Mouse (Mus musculus): ENCODE measurements around the gene Sox1.
A peak's percentile ranks its signal among the peaks of the same experiment; 100 is the strongest.

The Sox1 gene

DNA sequence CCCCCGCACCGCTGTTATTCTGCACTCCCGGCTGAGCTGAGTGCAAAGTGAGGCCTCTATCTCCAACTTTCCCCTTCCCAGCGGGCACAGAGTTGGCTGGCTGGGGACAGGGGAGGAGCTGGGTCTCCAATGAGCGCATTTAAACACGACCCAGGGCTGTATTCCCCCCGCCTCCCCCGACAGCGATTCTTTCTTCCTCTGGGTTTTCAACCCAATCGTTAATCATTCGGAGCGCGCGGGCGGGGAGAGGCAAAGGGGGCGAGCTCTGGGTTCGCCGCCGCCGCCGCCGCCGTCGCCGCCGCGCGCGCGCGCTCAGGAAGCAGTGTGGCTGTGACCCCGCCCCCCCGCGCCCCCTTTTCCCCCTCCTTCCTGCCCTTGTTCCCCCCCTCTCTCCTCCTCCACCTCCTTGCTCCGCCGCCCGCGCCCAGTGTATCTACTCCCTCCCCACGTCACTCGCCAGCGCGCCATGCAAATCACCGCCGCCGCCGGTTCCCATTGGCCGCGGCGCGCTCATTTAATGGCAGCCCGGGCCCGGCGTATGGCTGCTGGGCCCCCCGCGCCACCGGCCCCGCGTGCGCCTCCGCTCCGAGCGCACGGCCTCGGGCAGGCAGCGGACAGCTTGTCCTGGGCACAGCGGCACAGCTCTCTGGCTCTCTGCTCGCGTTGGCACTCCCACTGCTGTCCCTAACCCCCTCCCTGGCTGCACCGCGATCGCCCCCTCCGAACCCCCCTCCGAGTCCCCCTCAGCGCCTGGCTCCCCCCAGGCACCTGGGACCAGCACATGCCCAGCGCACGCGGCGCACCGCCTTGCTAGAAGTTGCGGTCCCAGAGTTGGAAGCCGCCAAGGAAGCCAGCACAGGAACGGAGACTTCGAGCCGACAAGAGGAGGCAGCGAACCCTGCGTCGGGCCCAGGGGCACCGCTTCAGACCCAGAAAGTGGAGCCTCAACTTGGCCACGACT lies at the start of gene Sox1:
TSS of gene Sox1 (plus strand) at position 225 of the 961 bp plus-strand sequence.
- DNase-seq, result peak; percentile 22

DNA sequence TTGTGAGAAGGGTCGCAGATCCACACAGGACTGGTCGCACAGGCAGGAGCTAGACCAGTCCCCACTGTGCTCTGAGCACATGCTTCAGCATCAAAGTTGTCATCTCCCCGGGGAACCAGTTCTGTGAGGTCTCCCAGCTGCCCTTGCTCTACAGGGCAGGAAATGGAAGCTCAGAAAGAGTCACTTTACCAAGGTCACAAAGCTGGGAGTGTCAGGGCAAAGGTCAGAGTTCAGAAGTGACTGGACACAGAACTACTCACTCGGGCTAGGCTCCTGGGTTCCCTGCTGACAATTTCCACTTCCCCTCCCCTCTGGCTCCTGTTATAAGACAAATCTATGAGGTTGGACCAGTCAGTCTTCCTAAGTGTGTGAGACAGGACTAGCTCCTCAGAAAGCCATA lies 49.2 kb upstream of the Sox1 start:
- DNase-seq, result no peak

DNA sequence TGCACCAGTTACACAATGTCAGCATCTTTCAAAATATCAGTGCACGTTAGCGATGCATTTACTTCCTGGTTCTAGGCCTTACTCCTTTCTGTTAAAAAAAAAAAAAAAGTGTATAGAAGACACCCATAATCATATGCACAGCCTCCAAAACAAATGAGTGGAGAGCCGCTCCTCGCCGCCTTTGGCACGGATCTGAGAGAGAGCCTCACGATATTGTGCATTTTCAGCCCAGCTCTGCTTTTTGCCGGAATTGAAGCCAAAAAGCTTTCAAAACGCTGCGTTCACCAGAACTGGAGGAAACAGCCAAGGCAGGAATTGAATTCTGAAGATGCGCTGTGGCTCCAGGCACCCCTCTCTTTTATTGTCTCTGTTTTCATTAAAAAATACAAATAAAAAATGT lies 48.2 kb upstream of the Sox1 start:
- no peak for DNase-seq

DNA sequence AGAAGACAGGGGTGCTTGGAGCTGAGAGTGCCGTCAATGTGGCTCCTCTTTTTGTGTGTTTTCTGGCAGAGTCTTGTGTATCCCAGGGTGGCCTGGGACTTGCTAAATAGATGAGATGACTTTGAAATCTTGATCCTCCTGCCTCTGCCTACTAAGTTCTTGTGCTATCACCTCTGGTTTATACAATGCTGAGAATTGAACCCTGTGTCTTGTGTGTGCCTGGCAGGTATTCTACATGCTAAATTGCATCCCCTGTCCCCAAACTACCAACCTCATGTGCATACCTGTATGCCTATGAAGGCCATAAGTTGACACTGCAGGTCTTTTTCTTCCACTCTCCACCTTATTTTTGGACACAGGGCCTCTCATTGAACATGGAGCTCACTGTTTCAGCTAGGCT lies 46.8 kb upstream of the Sox1 start:
- no peak for DNase-seq

DNA sequence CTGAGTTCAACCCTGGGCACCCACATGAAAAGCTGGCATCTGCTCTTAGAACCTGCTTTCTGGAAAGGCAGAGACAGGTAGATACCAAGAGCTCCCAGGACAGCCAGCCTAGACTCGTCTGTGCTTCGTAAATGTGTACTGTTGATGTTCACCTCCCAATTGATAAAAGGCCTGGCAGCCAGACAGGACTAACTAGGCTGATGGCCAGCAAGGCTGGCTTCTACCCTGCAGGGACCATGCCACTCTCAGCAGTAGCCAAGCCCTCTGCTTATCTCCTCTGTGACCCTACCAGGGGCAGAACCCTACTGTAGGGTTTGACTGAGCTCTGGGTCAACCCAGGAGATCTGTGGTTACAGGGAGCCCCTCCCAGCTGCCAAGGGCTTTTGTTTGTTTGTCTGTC lies 45.5 kb upstream of the Sox1 start:
- no peak for DNase-seq

DNA sequence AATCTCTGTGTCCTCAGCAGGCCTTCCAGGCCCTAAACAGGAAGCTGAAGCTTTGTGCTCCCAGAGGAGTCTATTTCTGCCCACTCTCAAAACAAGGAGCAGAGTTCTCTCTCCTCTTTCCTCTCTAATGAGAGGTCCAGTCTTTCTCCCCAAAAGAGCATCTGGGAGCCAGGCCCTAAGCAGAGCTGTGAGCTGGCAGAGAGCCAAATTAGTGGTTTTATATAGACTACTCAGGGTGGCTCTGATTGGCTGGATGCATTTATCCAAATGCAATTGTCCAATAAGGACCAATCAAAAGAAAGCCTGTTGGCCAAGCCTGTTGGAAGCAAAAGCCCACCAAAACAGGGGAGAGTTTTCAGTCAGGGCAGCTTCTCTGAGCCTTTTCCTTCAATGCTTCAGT lies 44.0 kb upstream of the Sox1 start:
- no peak for DNase-seq

DNA sequence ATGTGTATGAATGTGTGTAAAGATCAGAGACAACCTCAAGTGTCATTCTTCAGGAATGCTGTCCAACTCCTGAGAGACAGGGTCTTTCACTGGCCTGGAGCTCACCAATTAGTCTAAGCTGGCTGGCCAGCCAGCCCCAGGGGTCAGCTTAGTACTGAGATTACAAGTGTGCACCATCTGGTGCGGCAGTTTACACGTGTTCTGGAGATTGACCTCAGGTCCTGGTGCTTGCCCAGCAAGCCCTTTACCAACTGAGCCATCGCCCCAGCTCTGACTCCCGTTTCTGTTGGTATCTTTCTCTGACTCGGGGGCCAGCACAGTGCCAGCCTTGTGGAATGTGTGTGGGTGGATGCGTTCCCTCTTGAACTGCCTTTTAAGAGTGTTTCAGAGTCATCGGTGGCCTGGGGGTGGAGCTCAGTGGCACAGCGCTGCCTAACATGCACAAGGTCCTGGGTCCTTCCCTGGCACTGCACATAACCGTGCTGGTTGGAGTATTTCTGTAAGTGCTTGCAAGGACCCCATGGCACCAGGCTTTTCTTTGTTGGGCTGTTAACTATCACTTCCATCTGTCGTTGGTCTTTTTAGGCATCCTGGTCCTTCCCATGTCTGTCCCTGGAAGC lies 40.6 kb upstream of the Sox1 start:
- DNase-seq, result no peak

DNA sequence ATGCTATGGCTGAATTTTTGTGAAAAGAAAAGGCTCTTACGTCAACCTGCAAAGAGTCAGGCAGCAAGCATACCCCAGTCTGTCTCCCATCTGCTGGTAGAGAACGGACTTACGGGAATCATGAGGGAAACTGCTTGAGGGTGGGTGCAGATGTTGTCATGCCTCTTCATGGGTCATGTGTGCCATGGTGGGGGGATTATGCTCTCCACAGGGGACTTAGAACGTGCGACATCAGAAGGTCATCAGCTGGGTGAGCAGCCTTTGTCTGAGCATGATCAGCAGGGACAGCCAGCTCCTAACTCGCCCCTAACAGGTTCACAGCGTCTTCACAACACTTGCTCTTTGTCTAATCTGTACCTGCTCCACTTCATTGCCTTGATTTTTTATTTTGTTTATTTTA lies 26.9 kb upstream of the Sox1 start:
- DNase-seq, result no peak

DNA sequence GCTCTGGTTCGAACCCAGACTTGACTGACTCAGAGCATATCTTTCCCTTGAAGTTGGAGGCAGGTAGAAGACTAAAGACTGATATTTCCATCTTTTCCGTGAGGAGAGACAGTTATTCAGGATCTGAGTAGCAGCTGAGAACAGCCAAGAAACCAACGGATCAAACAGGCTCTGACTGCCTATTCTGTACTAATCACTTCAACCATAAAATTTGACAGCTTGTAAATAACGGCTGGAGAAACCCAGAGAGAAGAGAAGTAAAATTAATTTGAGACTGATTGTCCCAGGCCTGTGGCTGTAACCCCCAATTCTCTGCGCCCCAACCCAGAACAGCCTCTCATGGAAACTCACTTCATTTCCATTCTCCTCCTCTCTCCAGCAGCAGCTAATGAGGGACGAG lies 26.2 kb upstream of the Sox1 start:
- DNase-seq, result no peak

DNA sequence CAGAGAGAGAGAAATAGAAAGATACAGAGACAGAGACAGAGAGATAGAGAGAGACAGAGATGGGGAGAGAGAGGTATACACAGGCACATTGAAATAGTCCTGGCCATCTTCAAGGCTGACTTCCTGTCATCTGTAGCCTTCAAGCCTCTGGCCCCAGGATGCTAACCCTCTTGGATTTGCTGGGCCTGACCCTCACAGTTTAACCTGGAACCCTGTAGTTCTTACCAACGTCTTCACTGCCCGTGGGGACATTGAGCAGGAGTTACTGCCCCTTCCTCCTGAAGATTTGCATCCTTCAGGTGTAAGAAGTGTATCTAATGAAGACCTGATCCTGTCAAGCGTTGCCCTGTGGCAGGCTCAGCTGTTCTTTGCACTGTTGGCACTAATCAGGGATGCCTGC lies 14.0 kb upstream of the Sox1 start:
- DNase-seq, result no peak

DNA sequence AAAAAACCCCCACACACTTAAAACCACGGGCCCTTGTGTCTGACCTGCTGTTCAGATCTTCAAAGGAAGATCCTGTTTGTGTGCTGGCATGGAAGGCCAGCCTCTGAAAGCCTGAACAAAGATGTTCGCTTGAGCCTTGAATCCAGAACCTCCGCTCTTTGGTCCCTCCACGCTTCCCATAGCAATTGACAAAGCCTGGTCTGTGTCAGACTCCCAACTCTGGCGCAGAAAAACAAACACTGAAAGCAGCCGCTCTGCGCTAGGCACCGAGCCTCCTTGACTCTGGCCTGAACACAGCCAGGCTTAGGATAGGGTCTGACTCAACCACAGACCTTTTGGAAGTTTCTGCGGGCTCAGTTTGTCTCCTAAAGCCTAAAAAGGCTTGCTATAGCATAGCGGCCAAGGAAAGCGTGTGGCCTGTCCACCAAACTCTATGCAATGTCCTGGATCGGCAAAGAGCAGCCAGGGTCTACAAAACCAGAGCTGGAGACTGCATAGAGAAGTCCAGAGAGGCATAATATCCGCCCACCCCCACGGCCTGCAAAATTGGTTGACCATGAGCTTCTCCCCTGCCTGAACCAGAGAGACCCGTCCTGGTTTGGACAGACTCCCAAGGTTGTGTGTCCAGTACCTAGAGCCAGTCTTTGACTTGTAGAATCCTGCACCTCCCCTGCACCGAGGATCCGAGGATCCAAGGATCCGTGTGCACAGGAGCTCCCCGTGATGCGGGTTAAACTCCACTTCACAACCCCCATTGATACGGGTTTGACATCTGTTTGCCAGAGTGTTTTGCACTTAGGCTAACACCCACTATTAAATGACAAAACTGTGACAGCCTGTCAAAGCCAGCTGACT lies 12.2 kb upstream of the Sox1 start:
- no peak for DNase-seq

DNA sequence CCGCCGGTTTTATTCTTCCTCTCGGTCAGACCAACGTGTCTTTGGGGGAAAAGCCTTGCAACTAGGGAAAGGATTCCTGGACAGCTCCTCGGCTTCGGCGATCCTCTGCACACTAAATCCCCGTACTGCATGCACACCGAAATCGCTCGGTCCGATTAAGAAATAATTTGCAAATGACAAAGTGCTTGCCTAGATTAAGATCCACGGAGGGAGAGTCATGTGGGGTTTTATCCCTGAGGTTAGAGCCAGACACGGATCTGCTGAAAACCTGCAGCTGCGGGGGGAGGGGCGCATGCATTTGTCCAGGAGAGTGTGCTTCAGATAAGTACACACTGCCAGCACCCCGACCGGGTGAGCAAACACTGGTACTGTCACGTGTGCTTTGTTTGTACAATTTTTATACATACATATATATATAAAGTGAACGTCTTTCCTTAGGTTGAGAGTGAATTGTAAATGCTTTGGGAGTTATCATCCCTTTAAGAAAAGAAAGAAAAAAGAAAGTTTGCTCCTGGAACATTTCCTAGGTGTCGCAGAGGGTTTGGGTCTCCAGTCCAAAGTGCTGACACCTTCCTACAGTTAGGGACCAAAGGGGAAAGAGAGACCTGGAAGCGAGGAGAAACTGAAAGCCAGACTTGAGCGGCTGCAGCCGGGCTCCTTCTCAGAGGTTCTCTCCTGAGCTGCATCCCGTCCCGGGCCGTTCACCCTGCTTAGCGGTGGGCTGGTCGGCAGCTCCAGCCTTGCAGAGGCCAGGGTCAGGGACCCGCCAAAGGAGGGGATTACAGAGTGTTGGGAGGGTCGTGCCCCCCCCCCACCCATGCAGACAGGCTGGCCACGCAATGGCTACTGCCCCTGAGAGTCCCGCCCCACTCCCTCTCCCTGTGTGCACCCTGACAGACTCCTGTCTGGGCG lies 10.9 kb upstream of the Sox1 start:
- no peak for DNase-seq

DNA sequence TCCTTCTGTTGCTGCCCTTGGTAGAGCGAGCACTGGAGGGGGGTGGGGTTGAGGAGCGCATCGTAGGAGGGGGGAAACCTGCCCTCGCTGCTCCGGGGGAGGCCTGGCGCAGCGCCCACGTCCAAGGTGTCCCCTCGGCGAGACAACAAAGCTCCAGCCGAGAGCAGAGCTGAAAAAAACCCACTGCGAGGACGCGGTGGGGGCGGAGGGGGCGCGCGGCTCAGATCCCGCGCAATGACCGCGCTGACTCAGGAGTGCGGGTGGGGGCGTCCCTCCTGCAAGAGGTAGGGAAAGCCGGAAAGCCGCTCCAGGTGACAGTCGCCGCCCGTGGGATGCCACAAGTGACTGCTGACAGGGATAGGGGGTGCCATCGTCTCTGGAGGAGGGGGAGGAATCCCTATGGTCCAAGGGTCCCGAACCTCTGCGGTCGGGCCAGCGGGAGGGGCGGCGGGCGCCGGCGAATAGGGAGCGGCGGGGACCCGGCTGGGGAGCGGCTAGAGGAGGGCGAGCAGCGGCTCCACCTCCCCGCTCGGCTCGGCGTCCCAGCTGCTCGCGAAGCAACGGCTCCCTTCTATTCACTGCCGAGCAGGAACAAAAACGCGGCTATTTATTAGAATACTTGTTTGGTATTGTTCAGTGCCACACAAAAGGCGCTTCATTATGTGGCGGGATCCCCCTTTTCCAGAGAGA lies 10.0 kb upstream of the Sox1 start:
- DNase-seq, result no peak

DNA sequence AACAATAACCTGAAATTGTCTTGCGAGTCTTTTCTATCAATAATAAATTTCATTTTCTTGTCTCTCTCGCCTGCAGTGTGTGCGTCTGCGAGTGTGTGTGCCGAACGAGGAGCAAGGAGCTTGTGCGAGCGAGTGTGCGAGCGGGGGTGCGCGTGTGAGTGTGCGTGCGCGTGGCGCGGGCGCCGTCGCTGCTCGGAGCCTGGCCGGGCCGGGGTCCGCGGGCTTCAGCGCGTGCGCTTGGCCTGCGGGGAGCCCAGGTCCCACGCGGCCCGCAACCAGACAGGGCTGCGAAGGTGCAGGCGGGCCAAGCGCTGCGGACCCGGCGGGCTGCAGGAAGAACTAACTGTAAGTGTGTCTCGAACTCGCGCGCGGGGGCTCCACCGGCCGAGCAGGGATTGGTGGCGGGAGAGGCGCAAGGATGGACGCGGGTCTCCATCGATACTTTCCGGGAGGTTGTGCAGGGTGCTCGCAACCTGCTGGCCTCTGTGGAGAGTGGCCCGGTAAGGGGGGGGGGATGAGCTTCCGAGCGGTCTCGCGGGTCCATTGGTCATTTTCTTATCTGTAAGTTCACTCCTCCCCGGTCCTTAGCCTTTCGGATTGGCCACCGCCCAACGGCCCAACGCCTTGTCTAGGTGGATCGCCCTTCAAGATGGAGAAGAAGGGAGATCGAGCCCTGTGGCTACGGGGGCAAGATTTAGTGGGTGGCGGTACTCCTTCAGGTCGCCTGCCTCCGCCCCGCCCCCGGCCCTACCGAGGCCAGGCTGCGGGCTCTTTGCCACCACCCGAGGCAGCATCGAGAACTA lies 9.2 kb upstream of the Sox1 start:
- no peak for DNase-seq

DNA sequence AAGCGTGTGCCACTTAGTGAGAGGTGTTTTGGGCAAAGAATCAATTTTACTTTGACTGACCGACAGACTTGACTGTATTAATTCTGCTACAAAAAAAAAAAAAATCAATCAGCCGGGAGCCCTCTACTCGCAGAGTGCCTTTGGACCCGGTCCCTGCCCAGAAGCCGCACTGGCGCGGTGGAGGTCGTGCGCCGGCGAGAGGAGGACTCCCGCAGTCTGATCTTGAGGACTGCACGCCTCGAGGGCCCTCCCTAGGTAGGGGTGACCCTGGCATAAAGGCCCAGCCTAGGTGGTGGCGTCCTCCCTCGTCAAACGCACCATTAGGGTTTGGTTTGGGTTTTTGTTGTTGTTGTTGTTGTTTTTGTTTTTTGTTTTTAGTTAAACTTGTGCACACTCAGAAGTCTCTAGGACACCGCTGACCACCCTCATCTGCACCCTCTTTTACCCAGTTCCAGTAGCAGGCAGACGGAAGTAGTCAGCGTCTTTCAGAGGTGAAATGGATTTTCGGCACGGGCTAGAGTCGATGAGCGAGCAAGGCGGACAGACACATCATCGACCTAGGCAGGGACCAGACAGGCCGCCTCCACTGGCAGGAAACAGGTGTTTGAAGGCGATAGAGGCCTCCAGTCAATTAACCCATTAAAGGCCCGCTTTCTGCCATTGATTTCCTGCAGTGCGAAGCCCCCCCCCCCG lies 8.4 kb upstream of the Sox1 start:
- no peak for DNase-seq

DNA sequence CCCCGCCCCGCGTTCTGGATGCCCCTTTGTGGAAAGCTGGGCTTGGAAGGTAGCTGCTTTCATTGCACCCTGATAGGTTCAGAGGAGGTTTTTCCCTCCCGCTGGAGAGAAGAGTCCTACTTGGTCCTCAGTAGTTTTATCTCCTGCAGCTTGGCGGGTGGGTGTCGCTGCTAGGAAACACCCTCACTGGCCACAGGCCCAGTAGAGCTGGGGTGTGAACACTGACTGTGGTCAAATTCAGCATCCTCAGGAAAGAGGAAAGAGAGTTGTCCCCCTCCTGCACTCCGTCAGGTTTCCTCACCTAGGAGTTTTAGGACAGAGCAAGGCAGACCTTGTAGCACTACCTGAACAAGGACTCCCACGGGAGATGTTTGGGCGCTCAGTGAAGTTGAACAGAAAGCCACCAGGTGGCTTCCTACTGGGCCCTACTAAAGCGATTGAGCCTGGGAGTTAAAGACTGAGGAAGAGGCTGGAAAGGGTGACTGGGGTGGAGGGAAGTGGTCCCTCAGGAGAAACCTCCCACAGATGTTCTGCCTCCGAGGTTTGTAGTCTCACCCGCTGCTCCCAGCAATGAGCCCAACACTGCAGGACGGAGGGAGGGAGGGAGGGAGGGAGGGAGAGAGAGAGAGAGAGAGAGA lies 7.8 kb upstream of the Sox1 start:
- no peak for DNase-seq

DNA sequence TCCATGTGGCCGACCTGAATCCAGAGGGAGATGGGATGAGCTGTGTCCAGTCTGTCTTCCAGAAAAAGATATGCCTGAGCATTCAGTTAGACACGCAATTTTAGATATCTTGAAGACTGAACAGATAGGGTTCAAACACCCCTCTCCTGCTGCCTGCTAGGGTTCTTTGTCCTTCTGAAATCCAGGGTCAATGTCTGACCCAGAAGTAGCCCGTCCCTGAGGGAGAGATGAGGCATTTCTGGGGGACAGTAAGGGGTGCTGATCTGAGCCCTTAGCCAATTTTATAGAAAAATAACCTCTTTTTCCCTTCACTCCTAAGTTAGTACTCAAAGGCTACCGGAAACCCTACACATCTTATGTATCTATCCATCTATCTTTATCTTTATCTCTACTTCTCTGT lies 7.2 kb upstream of the Sox1 start:
- no peak for DNase-seq

DNA sequence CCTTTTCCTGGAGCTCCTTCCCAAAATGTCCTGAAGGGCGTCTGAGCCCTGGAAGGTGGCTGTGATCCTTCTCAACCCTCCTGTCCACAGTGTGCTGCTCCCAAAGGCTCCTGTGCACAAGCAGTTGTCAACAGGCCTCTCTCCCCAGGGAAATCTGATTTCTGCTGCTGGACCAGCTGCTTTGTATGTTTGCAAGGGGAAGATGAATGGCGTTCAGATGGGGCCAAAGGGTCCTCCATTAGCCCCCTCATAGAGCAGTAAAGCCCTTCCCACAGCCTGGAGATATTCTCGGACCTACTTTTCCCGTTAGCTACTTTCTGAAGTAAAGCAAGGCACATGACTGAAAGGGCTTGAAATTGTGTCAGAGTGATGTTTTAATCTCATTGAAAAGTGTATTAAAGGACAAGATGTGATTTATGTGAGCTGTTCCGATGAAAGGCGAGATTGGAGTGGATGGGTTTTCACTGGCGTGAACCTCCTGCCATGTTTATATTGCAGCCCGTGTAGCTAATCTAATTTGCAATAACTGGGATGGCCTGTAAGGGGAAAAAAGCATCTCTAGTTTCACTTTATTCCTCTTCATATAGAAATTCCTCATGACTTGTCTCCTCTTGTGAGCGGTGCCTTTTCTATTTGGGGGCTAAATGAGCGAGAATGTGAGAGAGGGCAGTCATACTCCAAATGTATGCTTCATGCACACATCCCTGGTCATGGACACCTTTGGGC lies 6.5 kb upstream of the Sox1 start:
- DNase-seq, result no peak

DNA sequence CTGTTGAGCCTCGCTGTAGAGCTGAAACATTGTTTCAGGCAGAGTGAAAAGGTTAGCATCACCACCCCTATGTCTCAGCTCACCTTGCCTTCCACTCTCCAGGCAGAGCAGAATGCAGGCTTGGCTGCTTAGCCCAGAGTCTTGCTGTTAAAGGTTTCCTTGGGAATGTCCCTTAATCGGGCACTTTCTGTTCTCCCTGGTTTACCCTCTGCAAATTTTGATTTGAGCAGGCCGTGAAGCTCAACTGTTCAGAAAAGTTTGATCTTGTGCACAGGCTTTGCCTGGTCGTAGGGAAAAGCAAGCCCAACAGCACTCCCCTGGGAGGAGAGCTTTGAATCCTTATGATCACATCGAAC lies 6.0 kb upstream of the Sox1 start:
- no peak for DNase-seq

Data from cerebellum, adult 9-10 months (tissue).